Mouse (Mus musculus): Measurements from ENCODE around the gene Methig1.

DNA sequence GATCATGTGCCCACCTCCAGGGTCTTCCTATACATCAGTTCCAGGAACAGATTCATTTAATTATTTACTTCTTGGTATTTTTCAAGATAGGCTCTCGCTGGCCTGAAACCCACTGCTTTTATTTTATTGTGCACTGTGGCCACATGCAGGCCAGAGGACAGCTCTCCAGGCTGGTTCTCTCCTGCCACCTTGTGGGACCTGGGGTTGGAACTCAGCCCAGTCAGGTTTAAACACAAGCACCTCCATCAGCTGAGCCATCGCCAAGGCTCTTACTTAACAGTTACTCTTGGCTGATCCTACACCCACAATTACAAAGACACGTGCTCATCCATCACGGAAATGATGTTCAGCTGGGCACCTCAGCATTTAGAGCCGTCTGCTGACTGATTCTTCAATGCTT is 31.8 kb upstream of the Methig1 start:
- TF ChIP-seq POLR2A (IDR thresholded peaks at IDR 0.05; ENCODE audit: borderline replicate concordance, extremely low read depth, insufficient read depth, insufficient read length, poor library complexity, severe bottlenecking) (no peak), CTCF (IDR thresholded peaks at IDR 0.05; ENCODE audit: borderline replicate concordance, extremely low read depth, insufficient read depth, insufficient read length) (peak; percentile 35; the same call in 1 of the 2 replicates)
